Mouse (Mus musculus): ENCODE data around the gene Lrrc20. TPM values are rescaled to one million over a fixed set of nuclear protein-coding genes. Genes with fewer than 3 reads are reported as not detected.
"Not testable (repeated sequence)": the region's sequence is repeated elsewhere in the genome, so short reads cannot be mapped to it uniquely, and the experiment has no call there.

The Lrrc20 gene
- polyA plus RNA-seq, 2 experiments: 10.4 to 11.3 TPM

- Histone ChIP-seq H3K4me3 (replicated peaks; ENCODE audit: low read length) (no peak overlapping the region), H3K9me3 (ENCODE audit: control insufficient read depth, low read length) (no peaks in the 10 kb centered on the region; the same call in 1 of the 2 replicates), H3K9ac (ENCODE audit: low read depth, low read length, severe bottlenecking) (no peak overlapping the region), H3K36me3 (ENCODE audit: control insufficient read depth, insufficient read depth, low read length) (no peaks in the 10 kb centered on the region), H3K4me2 (replicated peaks; ENCODE audit: low read depth, low read length, severe bottlenecking) (no peak overlapping the region; the same call in 1 of the 2 replicates), H3K27me3 (ENCODE audit: control insufficient read depth, insufficient read depth, low read length) (no peaks in the 10 kb centered on the region), H3K4me1 (ENCODE audit: control insufficient read depth, insufficient read depth, low read length) (no peaks in the 10 kb centered on the region), H3K27ac (replicated peaks; ENCODE audit: low read depth, low read length) (no peak overlapping the region)
- ATAC-seq (ENCODE audit: low FRiP score, low read depth) (no peak), DNase-seq (ENCODE audit: low spot score) (peak; percentile 80)
- WGBS: 15% methylated on average over 14 of the region's 14 CpGs
- TF ChIP-seq POLR2A (IDR thresholded peaks at IDR 0.05; ENCODE audit: borderline replicate concordance, extremely low read depth, insufficient read depth, insufficient read length): no peak
Observed at GRCm38 (mm10) chr10:61602283-61603033, 126.9 kb downstream of the Lrrc20 start.

- Histone ChIP-seq H3K9me3 (ENCODE audit: control insufficient read depth, low read length) (no peaks in the 10 kb centered on the region; the same call in 1 of the 2 replicates), H3K4me3 (replicated peaks; ENCODE audit: low read length) (no peak overlapping the region), H3K36me3 (ENCODE audit: control insufficient read depth, insufficient read depth, low read length) (no peaks in the 10 kb centered on the region), H3K4me2 (replicated peaks; ENCODE audit: low read depth, low read length, severe bottlenecking) (no peak overlapping the region), H3K9ac (ENCODE audit: low read depth, low read length, severe bottlenecking) (no peak overlapping the region), H3K27me3 (ENCODE audit: control insufficient read depth, insufficient read depth, low read length) (no peaks in the 10 kb centered on the region), H3K4me1 (ENCODE audit: control insufficient read depth, insufficient read depth, low read length) (no peaks in the 10 kb centered on the region), H3K27ac (replicated peaks; ENCODE audit: low read depth, low read length) (no peak overlapping the region)
- TF ChIP-seq POLR2A (IDR thresholded peaks at IDR 0.05; ENCODE audit: borderline replicate concordance, extremely low read depth, insufficient read depth, insufficient read length): no peak
- ATAC-seq (ENCODE audit: low FRiP score, low read depth) (no peak), DNase-seq (ENCODE audit: low spot score) (no peak)
- WGBS: 67% methylated on average over 10 of the region's 10 CpGs
Observed at GRCm38 (mm10) chr10:61604376-61605065, 128.9 kb downstream of the Lrrc20 start.

GRCm38 (mm10) chr10:61605381-61605780 is 129.8 kb downstream of the Lrrc20 start:
- H3K36me3 ChIP-seq (ENCODE audit: control insufficient read depth, insufficient read depth, low read length); H3K4me1 ChIP-seq (ENCODE audit: control insufficient read depth, insufficient read depth, low read length); DNase-seq (ENCODE audit: low spot score); H3K4me2 ChIP-seq (replicated peaks; ENCODE audit: low read depth, low read length, severe bottlenecking); H3K9me3 ChIP-seq (ENCODE audit: control insufficient read depth, low read length); H3K9ac ChIP-seq (ENCODE audit: low read depth, low read length, severe bottlenecking); H3K27me3 ChIP-seq (ENCODE audit: control insufficient read depth, insufficient read depth, low read length); H3K4me3 ChIP-seq (replicated peaks; ENCODE audit: low read length); ATAC-seq (ENCODE audit: low FRiP score, low read depth); H3K27ac ChIP-seq (replicated peaks; ENCODE audit: low read depth, low read length): not testable (repeated sequence)
- WGBS: 69% methylated on average over 11 of the region's 11 CpGs

GRCm38 (mm10) chr10:61605851-61606250 is 130.2 kb downstream of the Lrrc20 start:
- no peak overlapping the region for H3K27ac ChIP-seq (replicated peaks; ENCODE audit: low read depth, low read length)
- peak; percentile 35 for DNase-seq (ENCODE audit: low spot score)
- WGBS: 19% methylated on average over 8 of the region's 8 CpGs
- no peak overlapping the region for H3K9ac ChIP-seq (ENCODE audit: low read depth, low read length, severe bottlenecking)
- H3K4me3 ChIP-seq (replicated peaks; ENCODE audit: low read length): no peak overlapping the region
- no peaks in the 10 kb centered on the region for H3K27me3 ChIP-seq (ENCODE audit: control insufficient read depth, insufficient read depth, low read length)
- no peaks in the 10 kb centered on the region; the same call in 1 of the 2 replicates for H3K9me3 ChIP-seq (ENCODE audit: control insufficient read depth, low read length)
- H3K4me2 ChIP-seq (replicated peaks; ENCODE audit: low read depth, low read length, severe bottlenecking): no peak overlapping the region
- ATAC-seq (ENCODE audit: low FRiP score, low read depth): no peak
- no peaks in the 10 kb centered on the region for H3K4me1 ChIP-seq (ENCODE audit: control insufficient read depth, insufficient read depth, low read length)
- no peak for TF ChIP-seq POLR2A (IDR thresholded peaks at IDR 0.05; ENCODE audit: borderline replicate concordance, extremely low read depth, insufficient read depth, insufficient read length)
- no peaks in the 10 kb centered on the region for H3K36me3 ChIP-seq (ENCODE audit: control insufficient read depth, insufficient read depth, low read length)

GRCm38 (mm10) chr10:61608233-61608632 is 132.6 kb downstream of the Lrrc20 start:
- H3K4me2 ChIP-seq (replicated peaks; ENCODE audit: low read depth, low read length, severe bottlenecking): no peak overlapping the region
- H3K9me3 ChIP-seq (ENCODE audit: control insufficient read depth, low read length): no peaks in the 10 kb centered on the region
- TF ChIP-seq POLR2A (IDR thresholded peaks at IDR 0.05; ENCODE audit: borderline replicate concordance, extremely low read depth, insufficient read depth, insufficient read length): no peak
- H3K36me3 ChIP-seq (ENCODE audit: control insufficient read depth, insufficient read depth, low read length): no peaks in the 10 kb centered on the region
- H3K27me3 ChIP-seq (ENCODE audit: control insufficient read depth, insufficient read depth, low read length): no peaks in the 10 kb centered on the region
- no peak overlapping the region for H3K4me3 ChIP-seq (replicated peaks; ENCODE audit: low read length)
- H3K27ac ChIP-seq (replicated peaks; ENCODE audit: low read depth, low read length): no peak overlapping the region
- no peaks in the 10 kb centered on the region for H3K4me1 ChIP-seq (ENCODE audit: control insufficient read depth, insufficient read depth, low read length)
- no peak for ATAC-seq (ENCODE audit: low FRiP score, low read depth)
- DNase-seq (ENCODE audit: low spot score): no peak
- H3K9ac ChIP-seq (ENCODE audit: low read depth, low read length, severe bottlenecking): no peak overlapping the region

Measured in limb, embryonic 14.5 days (tissue).